Mouse (Mus musculus) neural tube, embryonic 13.5 days (tissue): Measurements from ENCODE around the gene Rfng. TPM values are rescaled to one million over a fixed set of nuclear protein-coding genes. Genes with fewer than 3 reads are reported as not detected.
A peak's percentile ranks its signal among the peaks of the same experiment; 100 is the strongest.
"Not testable (repeated sequence)": the region's sequence is repeated elsewhere in the genome, so short reads cannot be mapped to it uniquely, and the experiment has no call there.

Source experiments
- ATAC-seq: fragments of 200-750 bp; cut with Nextera tagmentation; 2 replicates; pipeline ENCODE4 v1.8.0; 2017; ENCODE audit warnings: low read depth, mild to moderate bottlenecking, moderate TSS enrichment, moderate library complexity
- H3K27ac ChIP-seq: fragments of 300-500 bp; sonication (generic); replicated peaks from 2 replicates; pipeline ENCODE4 v1.5.1; 2015; ENCODE audit warnings: moderate library complexity, mild to moderate bottlenecking, inconsistent platforms
- H3K27me3 ChIP-seq: fragments of 300-500 bp; sonication (generic); 2 replicates; pipeline ENCODE4 v1.6.1; 2015; ENCODE audit warnings: mild to moderate bottlenecking, inconsistent platforms
- H3K36me3 ChIP-seq: fragments of 300-500 bp; sonication (generic); 2 replicates; pipeline ENCODE4 v1.6.1; 2015; ENCODE audit warnings: mild to moderate bottlenecking, inconsistent platforms
- H3K4me1 ChIP-seq: fragments of 300-500 bp; sonication (generic); replicated peaks from 2 replicates; pipeline ENCODE4 v1.6.1; 2015; ENCODE audit warnings: inconsistent platforms
- H3K4me2 ChIP-seq: fragments of 300-500 bp; sonication (generic); 2 replicates; pipeline ENCODE4 v1.6.1; 2015; ENCODE audit warnings: inconsistent platforms, mild to moderate bottlenecking, moderate library complexity
- H3K4me3 ChIP-seq: fragments of 300-500 bp; sonication (generic); 2 replicates; pipeline ENCODE4 v1.5.1; 2015; ENCODE audit warnings: mild to moderate bottlenecking, inconsistent platforms
- H3K9ac ChIP-seq: fragments of 300-500 bp; sonication (generic); 2 replicates; pipeline ENCODE4 v1.6.1; 2015; ENCODE audit warnings: moderate library complexity, mild to moderate bottlenecking, inconsistent platforms
- H3K9me3 ChIP-seq: fragments of 300-500 bp; sonication (generic); 2 replicates; pipeline ENCODE4 v1.6.1; 2016; ENCODE audit warnings: inconsistent platforms
- WGBS: fragments of 180-500 bp; shearing (Covaris S2); methylation state at CpG from one replicate; pipeline ENCODE4 v1.1.7; 2015; 5-methylcytosine and 5-hydroxymethylcytosine counted together
- polyA plus RNA-seq: library from polyadenylated mRNA; unstranded; fragments of >200 nt; fragmentation: Nextera tagmentation; extraction: Ambion mirVana; gene quantifications from 2 replicates; pipeline ENCODE4 v1.2.1, GENCODE M21; 2015

Gene Rfng
- polyA plus RNA-seq = 89.7 and 105 TPM in 2 replicates

DNA sequence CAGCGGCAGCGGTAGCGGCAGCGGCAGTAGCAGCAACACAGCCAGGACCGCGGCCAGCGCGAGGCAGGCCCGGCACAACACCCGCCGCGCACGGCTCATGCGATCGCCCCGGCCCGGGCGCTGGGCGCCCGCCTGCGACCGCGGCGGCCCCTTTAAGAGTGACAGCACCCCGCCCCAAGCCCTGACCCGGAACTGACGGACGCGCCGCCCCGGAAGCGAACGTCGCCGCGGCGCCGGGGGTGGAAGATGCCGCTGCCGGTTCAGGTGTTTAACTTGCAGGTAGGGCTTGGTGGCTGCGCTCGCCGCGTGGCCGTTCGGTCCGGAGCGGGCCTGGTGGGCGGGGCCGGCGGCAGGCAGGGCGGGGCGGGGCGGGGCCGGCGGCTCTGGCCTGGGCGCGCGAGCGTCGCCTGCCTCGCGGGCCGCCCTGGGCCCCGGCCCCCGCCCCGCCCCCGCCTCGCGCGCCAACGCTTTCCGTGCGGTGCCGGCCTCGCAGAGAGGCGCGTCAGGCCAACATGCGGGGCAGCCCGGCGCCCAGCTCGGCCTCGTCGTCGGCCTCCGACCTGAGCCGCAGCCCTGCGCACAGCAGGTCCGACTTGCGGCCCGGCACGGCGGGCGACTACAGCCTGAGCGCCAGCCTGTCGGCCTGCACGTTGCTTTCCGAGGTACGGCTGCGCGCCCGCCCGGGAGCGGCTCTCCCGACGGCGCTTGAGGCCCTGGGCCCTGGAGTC lies at the start of gene Rfng, which contains the start of gene Gps1:
Rfng (minus strand) TSS at position 144 of the 728 bp plus-strand sequence.
Gps1 (plus strand) TSS at position 209 of the 728 bp plus-strand sequence.
- Histone ChIP-seq H3K27me3 (no peaks in the 10 kb centered on the region), H3K36me3 (peaks cover 66% of the 10 kb centered on the region), H3K4me1 (peaks cover 28% of the 10 kb centered on the region), H3K9ac (peak within 1 kb of the TSS; percentile 95), H3K4me3 (peak within 1 kb of the TSS; percentile 89), H3K4me2 (peak within 1 kb of the TSS; percentile 99), H3K27ac (peak within 1 kb of the TSS; percentile 89), H3K9me3 (no peaks in the 10 kb centered on the region)
- ATAC-seq = peak; percentile 78
- WGBS = under 1% methylated on average over 73 of the region's 107 CpGs

DNA sequence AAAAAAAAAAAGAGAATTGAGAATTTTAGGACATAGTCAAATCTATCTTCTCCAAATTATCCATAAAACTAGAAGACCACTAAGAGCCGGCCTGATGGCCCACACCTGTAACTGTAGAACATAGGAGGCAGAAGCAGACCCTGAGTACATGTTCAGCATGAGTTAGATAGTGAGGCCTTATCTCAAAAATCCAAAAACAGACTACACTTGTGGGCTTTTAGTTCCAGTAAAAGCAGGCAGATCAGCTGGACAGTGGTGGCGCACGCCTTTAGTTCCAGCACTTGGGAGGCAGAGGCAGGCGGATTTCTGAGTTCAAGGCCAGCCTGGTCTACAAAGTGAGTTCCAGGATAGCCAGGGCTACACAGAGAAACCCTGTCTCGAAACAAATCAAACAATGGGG lies 49.0 kb upstream of the Rfng start:
- not testable (repeated sequence) for H3K9me3 ChIP-seq, ATAC-seq, H3K9ac ChIP-seq, H3K36me3 ChIP-seq, H3K4me3 ChIP-seq, H3K4me2 ChIP-seq, H3K27me3 ChIP-seq
- Histone ChIP-seq H3K4me1 (peaks cover 17% of the 10 kb centered on the region), H3K27ac (peak overlapping the region; percentile 79)
- 92% methylated on average over 5 of the region's 5 CpGs for WGBS

- H3K4me2 ChIP-seq = no peak overlapping the region
- WGBS = 80% methylated on average over 3 of the region's 3 CpGs
- ATAC-seq = no peak
- H3K9ac ChIP-seq = no peak overlapping the region
- H3K36me3 ChIP-seq = no peaks in the 10 kb centered on the region
- H3K4me3 ChIP-seq = no peak overlapping the region
- H3K4me1 ChIP-seq = peaks cover 17% of the 10 kb centered on the region
- H3K9me3 ChIP-seq = no peaks in the 10 kb centered on the region
- H3K27ac ChIP-seq = no peak overlapping the region
- H3K27me3 ChIP-seq = no peaks in the 10 kb centered on the region
Measured at GRCm38 (mm10) chr11:120831659-120832440, 47.8 kb upstream of the Rfng start.

GRCm38 (mm10) chr11:120830686-120831085 lies 46.7 kb upstream of the Rfng start:
- H3K9me3 ChIP-seq = no peaks in the 10 kb centered on the region
- WGBS = 86% methylated on average over 12 of the region's 12 CpGs
- H3K4me1 ChIP-seq = peaks cover 28% of the 10 kb centered on the region
- no peaks in the 10 kb centered on the region for H3K27me3 ChIP-seq
- no peak overlapping the region for H3K9ac ChIP-seq
- no peaks in the 10 kb centered on the region for H3K36me3 ChIP-seq
- H3K4me2 ChIP-seq = no peak overlapping the region
- no peak overlapping the region for H3K27ac ChIP-seq
- ATAC-seq = no peak
- H3K4me3 ChIP-seq = no peak overlapping the region

DNA sequence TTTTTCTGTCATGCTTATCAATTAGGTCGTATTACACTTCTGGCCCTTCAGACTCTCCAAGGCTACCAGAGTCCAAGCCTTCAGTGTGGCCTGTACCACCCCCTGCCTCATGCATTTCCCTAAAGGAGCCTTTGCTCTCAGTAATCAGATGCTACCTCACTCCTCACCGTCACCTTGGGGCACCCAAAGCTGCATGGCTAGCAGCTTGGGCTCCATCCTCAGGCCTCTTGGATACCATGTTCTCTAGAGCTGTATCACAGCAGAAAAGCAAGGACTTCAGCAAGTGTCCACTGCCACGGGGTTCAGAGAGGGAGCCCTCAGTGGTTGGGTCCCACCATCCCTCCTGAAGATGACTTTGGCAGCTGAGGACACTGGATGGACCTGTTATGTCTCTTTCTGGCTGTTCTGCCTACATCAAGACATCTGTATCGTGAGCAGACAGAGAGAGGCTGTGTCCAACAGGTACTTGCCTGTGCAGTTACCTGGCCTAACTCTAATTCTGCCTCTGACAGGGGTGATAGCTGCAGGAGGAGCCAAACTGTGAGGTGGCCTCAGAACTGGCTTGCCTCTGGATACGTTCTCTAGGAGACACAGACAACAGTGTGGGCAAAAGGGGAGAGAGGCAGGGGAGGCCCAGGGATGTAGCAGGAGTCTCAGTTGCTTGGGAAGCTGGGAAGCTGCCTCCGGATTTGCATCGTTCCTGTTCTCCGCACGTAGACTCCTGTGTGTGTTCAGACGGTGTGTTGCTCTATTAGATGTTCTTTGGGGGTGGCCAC lies 45.9 kb upstream of the Rfng start:
- ATAC-seq = no peak
- 89% methylated on average over 10 of the region's 10 CpGs for WGBS

DNA sequence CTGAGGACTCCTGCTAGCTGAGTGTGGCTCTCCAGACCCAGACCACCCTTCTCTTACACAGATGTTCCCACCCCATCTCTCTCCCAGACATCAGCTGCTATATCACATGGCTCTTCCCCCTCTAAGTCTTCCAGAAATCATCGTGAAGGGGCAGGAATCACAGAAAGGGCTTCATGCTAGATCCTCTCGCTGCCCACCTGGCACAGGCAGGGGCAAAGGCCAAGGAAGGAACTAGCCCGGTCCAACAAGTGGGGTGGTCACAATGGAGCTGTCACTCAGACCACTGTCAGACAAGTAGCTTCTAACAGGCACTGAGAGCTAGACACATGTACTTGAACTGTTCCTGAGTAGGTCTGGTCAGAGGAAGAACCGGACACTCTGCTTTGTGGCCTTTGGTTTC lies 44.4 kb upstream of the Rfng start:
- Histone ChIP-seq H3K27ac (no peak overlapping the region), H3K9me3 (no peaks in the 10 kb centered on the region), H3K36me3 (no peaks in the 10 kb centered on the region), H3K4me2 (no peak overlapping the region), H3K4me3 (no peak overlapping the region), H3K4me1 (peaks cover 20% of the 10 kb centered on the region), H3K27me3 (no peaks in the 10 kb centered on the region), H3K9ac (peak overlapping the region; percentile 55)
- ATAC-seq = no peak
- WGBS = 75% methylated on average over 4 of the region's 4 CpGs

More for the DNA sequence above, 45.9 kb upstream of the Rfng start:
- Histone ChIP-seq H3K36me3 (no peaks in the 10 kb centered on the region), H3K9ac (no peak overlapping the region), H3K27ac (no peak overlapping the region), H3K9me3 (no peaks in the 10 kb centered on the region), H3K27me3 (no peaks in the 10 kb centered on the region), H3K4me2 (no peak overlapping the region), H3K4me3 (no peak overlapping the region), H3K4me1 (peaks cover 33% of the 10 kb centered on the region)

GRCm38 (mm10) chr11:120826016-120826953 lies 42.3 kb upstream of the Rfng start:
- Histone ChIP-seq H3K4me2 (no peak overlapping the region), H3K4me3 (no peak overlapping the region), H3K27ac (peak overlapping the region; percentile 99), H3K27me3 (no peaks in the 10 kb centered on the region), H3K36me3 (peaks cover 10% of the 10 kb centered on the region), H3K9ac (peak overlapping the region; percentile 96; the same call in 1 of the 2 replicates), H3K9me3 (no peaks in the 10 kb centered on the region), H3K4me1 (peaks cover 39% of the 10 kb centered on the region)
- 81% methylated on average over 8 of the region's 8 CpGs for WGBS
- no peak for ATAC-seq

GRCm38 (mm10) chr11:120825289-120825863 lies 41.4 kb upstream of the Rfng start:
- Histone ChIP-seq H3K27ac (peak overlapping the region; percentile 99), H3K4me2 (peak overlapping the region; percentile 100), H3K4me3 (peak overlapping the region; percentile 92), H3K4me1 (peaks cover 48% of the 10 kb centered on the region), H3K27me3 (no peaks in the 10 kb centered on the region), H3K9me3 (no peaks in the 10 kb centered on the region), H3K36me3 (peaks cover 19% of the 10 kb centered on the region), H3K9ac (peak overlapping the region; percentile 96)
- WGBS = 52% methylated on average over 4 of the region's 4 CpGs
- no peak for ATAC-seq

DNA sequence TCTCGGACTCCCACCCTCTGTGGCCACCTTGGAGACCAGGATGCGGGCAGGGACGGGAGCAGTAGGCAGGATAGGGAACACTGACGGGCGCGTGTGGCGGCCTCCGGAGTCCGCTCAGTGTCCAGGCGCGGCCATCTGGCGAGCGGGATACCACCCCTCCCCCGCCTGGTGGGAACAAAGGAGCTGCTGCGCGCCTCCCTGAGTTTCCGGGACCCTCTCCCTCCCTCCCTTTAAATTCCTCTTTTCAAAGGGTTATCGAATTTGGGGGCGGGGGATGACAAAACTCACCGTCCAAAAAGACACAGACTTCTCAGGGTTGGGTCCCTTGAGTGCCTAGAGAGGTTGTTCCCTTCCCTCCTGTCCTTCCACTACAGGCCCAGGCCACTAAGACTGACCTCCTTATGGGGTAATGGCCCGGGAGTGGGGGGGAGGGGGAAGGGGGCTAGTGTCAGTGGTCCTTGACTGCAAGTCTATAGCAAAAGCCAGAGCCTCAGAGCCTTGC lies 40.8 kb upstream of the Rfng start:
- peak; percentile 3; the same call in 1 of the 2 replicates for ATAC-seq
- 1% methylated on average over 21 of the region's 21 CpGs for WGBS
- H3K4me2 ChIP-seq = peak overlapping the region; percentile 100
- no peaks in the 10 kb centered on the region for H3K9me3 ChIP-seq
- peak overlapping the region; percentile 99 for H3K27ac ChIP-seq
- H3K4me3 ChIP-seq = peak overlapping the region; percentile 92
- peaks cover 25% of the 10 kb centered on the region for H3K36me3 ChIP-seq
- peak overlapping the region; percentile 96 for H3K9ac ChIP-seq
- no peaks in the 10 kb centered on the region for H3K27me3 ChIP-seq
- peaks cover 50% of the 10 kb centered on the region for H3K4me1 ChIP-seq

DNA sequence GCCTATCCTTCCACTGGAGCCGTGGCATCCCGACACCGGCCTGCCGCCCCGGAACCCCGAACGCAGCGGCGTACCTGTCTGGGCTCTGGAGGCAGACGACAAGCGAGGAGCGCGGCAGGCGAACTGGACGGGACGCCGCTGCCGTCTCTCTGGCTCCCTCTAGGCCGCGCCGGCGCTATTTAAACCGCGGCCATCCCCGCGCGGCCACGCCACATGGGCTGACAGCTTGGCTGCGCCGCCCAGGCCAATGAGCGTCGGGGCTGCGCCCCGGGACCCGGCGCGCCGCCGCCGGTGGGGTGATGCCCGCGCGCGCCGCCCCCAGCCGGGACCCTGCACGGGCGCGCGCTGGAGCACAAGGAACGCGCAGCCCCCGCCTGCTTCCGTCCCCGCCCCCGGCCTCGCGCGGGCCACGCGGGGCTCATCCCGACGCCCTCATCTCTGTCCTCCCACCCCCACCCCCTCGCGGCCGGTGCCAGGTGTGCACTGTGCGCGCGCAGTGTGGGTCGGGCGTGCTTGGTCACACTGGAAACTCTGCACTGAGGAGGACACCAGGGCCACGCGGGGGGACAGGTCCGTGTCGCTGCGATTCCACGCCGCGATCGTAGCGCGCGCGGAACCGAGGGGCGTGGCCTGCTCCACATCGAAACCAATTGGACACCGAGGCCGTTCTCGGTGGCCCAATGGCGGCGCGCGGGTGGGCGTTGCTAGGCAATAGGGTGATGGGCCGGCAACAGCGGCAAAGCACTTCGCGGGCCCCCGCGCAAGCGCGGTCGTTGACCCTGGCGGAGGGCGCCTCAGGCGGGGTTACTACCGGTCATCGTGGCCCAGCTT lies 40.2 kb upstream of the Rfng start, which contains the start of gene Fasn:
Fasn (minus strand) TSS at position 592 of the 831 bp plus-strand sequence.
- peaks cover 50% of the 10 kb centered on the region for H3K4me1 ChIP-seq
- H3K4me3 ChIP-seq = peak within 1 kb of the TSS; percentile 92
- peak within 1 kb of the TSS; percentile 96 for H3K9ac ChIP-seq
- under 1% methylated on average over 96 of the region's 109 CpGs for WGBS
- no peaks in the 10 kb centered on the region for H3K9me3 ChIP-seq
- H3K4me2 ChIP-seq = peak within 1 kb of the TSS; percentile 100
- ATAC-seq = peak; percentile 93
- peak within 1 kb of the TSS; percentile 99 for H3K27ac ChIP-seq
- peaks cover 32% of the 10 kb centered on the region for H3K36me3 ChIP-seq
- H3K27me3 ChIP-seq = no peaks in the 10 kb centered on the region
